Mouse (Mus musculus): ENCODE data around the gene Drg1.

Drg1 gene

DNA sequence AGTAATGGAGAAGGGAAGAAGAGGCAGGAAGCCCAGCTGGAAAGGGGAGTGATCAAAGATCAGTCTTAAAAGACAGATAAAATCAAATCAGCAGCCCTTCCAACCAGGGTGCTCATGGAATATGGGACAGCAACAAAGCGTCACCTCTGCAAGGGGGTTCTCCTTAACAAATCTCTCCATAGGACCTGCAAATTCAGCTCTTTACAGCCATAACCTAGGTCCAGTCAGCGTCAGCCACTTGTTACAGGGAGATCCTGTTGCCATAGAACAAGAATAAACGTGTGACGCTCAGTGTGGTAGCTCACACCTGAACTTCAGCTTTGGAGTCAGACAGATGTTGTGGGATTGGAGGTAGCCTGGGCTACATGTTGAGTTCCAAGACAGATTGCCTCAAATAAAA, 3.0 kb upstream of the Drg1 start:
- no peak for TF ChIP-seq GATA4 (IDR thresholded peaks at IDR 0.05; ENCODE audit: insufficient replicate concordance, low read length)

- TF ChIP-seq GATA4 (IDR thresholded peaks at IDR 0.05; ENCODE audit: insufficient replicate concordance, low read length) = no peak
Measured at GRCm38 (mm10) chr11:3267133-3267532, 918 bp upstream of the Drg1 start.

GRCm38 (mm10) chr11:3265291-3266078, 730 bp downstream of the Drg1 start:
- no peak for TF ChIP-seq GATA4 (IDR thresholded peaks at IDR 0.05; ENCODE audit: insufficient replicate concordance, low read length)

DNA sequence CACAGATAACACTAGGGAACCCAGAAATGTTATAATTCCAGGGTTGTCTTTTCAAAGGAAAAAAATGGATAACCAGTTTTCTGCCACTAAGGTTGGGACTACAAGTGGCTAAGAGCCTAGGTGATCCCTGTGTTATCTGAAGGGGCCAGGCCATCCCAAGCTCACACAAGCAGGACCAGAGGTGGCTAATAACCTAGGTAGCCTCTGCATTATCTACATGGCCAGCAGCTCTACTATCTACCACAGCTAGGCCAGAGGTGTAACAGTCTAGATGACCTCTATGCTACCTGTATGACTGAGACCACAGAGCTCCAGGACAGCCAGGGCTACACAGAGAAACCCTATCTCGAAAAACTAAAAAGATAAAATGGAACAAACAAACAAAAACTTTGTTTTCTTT, 6.7 kb downstream of the Drg1 start:
- no peak for TF ChIP-seq GATA4 (IDR thresholded peaks at IDR 0.05; ENCODE audit: insufficient replicate concordance, low read length)

DNA sequence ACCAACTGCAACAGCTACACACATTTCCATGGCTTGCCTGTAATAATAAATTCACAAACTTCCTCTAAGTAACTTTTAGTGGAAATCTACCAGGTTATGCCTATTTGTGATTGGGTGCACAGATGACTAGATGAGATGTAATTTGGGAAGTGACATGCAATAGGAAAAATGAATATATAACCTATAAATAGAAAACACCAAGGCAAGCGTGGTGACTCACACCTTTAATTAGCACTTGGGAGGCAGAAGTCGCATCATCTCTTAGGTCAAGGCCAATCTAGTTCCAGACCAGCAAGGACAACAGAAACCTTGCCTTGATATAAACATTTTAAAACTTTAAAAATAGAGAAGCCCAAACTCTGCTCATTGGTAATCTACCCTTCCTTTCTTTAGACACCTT, 18.8 kb downstream of the Drg1 start:
- no peak for TF ChIP-seq GATA4 (IDR thresholded peaks at IDR 0.05; ENCODE audit: insufficient replicate concordance, low read length)

GRCm38 (mm10) chr11:3243771-3244170, 22.4 kb downstream of the Drg1 start:
- TF ChIP-seq GATA4 (IDR thresholded peaks at IDR 0.05; ENCODE audit: insufficient replicate concordance, low read length) = no peak

DNA sequence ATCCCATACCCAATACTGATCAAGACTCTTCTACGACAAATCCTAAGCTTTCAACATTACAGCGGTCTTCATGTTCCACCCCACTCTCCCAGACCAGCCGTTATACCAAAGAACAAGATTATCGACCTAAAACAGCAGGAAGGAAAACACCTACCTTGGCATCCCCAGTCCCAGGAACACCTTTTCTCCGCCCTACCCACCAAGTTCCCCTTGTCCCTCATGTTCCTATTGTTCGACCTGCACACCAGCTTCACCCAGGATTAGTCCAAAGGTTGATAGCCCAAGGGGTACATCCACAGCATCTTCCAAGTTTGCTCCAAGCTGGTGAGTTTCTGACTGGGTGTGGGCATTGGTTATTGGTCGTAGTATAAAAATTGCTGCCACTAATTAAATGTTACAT, 23.8 kb downstream of the Drg1 start:
- TF ChIP-seq GATA4 (IDR thresholded peaks at IDR 0.05; ENCODE audit: insufficient replicate concordance, low read length) = no peak

- no peak for TF ChIP-seq GATA4 (IDR thresholded peaks at IDR 0.05; ENCODE audit: insufficient replicate concordance, low read length)
Measured at GRCm38 (mm10) chr11:3235277-3235676, 30.9 kb downstream of the Drg1 start.

- TF ChIP-seq GATA4 (IDR thresholded peaks at IDR 0.05; ENCODE audit: insufficient replicate concordance, low read length) = no peak
Measured at GRCm38 (mm10) chr11:3233704-3234103, 32.5 kb downstream of the Drg1 start.

GRCm38 (mm10) chr11:3232248-3232647, 34.0 kb downstream of the Drg1 start:
- TF ChIP-seq GATA4 (IDR thresholded peaks at IDR 0.05; ENCODE audit: insufficient replicate concordance, low read length) = no peak

DNA sequence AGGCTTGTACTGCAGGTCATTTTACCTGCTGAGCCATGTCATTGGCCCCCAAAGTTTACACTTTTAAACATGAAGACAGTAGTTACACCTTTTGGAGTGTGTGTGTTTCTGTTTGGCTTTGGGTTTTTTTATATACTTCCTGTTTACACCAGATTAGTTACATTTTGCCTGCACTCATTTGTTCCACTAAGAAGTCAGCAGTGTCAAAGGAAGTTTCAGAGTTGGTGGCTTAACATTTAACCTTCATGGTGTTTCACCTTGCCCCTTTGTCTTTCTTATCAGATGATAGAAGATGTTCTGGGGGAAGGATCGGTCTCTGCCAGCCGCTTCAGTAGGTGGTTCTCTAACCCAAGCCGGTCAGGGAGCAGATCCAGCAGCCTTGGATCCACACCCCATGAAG, 39.1 kb downstream of the Drg1 start:
- TF ChIP-seq GATA4 (IDR thresholded peaks at IDR 0.05; ENCODE audit: insufficient replicate concordance, low read length) = no peak

- TF ChIP-seq GATA4 (IDR thresholded peaks at IDR 0.05; ENCODE audit: insufficient replicate concordance, low read length) = no peak
Measured at GRCm38 (mm10) chr11:3223105-3223504, 43.1 kb downstream of the Drg1 start.

GRCm38 (mm10) chr11:3212526-3212925, 53.7 kb downstream of the Drg1 start:
- no peak for TF ChIP-seq GATA4 (IDR thresholded peaks at IDR 0.05; ENCODE audit: insufficient replicate concordance, low read length)

GRCm38 (mm10) chr11:3206783-3207182, 59.4 kb downstream of the Drg1 start:
- TF ChIP-seq GATA4 (IDR thresholded peaks at IDR 0.05; ENCODE audit: insufficient replicate concordance, low read length) = no peak

GRCm38 (mm10) chr11:3205207-3205606, 61.0 kb downstream of the Drg1 start:
- no peak for TF ChIP-seq GATA4 (IDR thresholded peaks at IDR 0.05; ENCODE audit: insufficient replicate concordance, low read length)

DNA sequence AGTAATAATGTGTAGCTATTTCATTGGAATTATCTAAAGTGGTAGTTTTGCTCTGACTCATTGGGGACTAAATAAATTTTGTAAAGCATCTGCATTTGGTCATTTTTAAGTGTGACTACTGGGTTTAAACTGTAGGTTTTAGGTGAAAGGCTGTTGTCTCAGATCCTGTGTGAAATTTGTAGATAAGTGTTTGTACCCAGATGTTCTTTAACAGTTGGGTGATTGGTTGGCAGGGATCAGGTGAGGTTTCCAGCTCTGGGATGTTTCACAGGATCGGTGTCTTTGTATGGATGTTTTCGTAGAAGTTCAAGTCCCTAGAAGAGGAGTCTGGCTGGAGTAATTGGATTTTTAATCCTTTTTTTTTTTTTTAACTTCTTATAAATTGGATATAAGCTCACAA, 62.4 kb downstream of the Drg1 start:
- no peak for TF ChIP-seq GATA4 (IDR thresholded peaks at IDR 0.05; ENCODE audit: insufficient replicate concordance, low read length)

DNA sequence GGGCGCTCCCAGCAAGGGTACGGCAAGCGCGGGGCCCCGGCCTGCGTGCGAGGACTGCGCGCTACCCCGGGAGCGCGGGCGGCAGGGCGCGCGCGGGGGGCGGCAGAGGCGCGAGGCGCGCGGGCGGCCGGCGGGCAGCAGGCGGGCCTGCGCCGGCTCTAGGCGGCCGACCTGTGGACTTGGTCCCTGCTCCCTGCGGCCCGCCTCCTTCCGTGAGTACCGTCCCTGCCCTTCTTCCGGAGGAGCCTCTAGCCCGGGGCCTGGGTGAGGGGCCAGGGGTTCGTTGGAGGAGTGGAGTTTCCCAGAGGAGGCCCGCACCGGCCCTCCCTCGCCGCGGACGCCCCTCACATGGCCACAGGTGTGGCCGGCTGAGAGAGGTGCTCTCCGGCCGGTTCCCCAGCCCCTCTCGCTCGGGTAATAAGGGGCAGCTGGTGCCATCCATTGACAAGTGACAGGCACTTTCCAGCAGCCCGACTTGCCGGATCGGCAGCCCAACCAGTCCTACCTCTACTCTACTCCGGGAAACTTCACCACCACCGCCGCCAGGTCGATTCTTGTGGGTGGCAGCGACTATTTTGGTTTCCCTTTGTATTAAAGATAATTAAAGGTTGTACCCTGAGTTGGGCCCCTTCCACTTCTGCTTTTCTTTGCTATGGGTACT, 63.3 kb downstream of the Drg1 start:
- TF ChIP-seq GATA4 (IDR thresholded peaks at IDR 0.05; ENCODE audit: insufficient replicate concordance, low read length) = no peak

Data from liver, adult (tissue).